Mouse (Mus musculus) spleen, adult 2 months (tissue): ENCODE measurements around the gene Got1. TPM values are rescaled to one million over a fixed set of nuclear protein-coding genes. Genes with fewer than 3 reads are reported as not detected.

ENCODE experiments used
- DNase-seq, 2 experiments: peaks; one replicate each; pipeline versions ENCODE4 v3.0.0 to v3.0.0-alpha.2; 2012 to 2021; ENCODE audit warnings: low spot score in 2 of 2, low read depth in 1 of 2
- H3K27ac ChIP-seq: fragments of 200-500 bp; 2 replicates; pipeline ENCODE4 v1.5.1; 2012; ENCODE audit warnings: low read length, inconsistent platforms; ENCODE audit not compliant: insufficient read depth
- H3K27me3 ChIP-seq: fragments of 200-500 bp; 2 replicates; pipeline ENCODE4 v1.6.1; 2012; ENCODE audit warnings: mild to moderate bottlenecking, moderate library complexity, low read length, inconsistent platforms; ENCODE audit not compliant: control insufficient read depth, insufficient read depth
- H3K36me3 ChIP-seq: fragments of 200-500 bp; 2 replicates; pipeline ENCODE4 v1.6.1; 2012; ENCODE audit warnings: mild to moderate bottlenecking, low read length, inconsistent platforms; ENCODE audit not compliant: control insufficient read depth, insufficient read depth
- H3K4me1 ChIP-seq: fragments of 200-500 bp; 2 replicates; pipeline ENCODE4 v1.6.1; 2011; ENCODE audit warnings: inconsistent platforms; ENCODE audit not compliant: control insufficient read depth, insufficient read depth, insufficient read length
- H3K4me3 ChIP-seq: fragments of 200-500 bp; 2 replicates; pipeline ENCODE4 v1.5.1; 2011; ENCODE audit warnings: mild to moderate bottlenecking, inconsistent platforms; ENCODE audit not compliant: insufficient read depth, insufficient read length; ENCODE audit errors: extremely low read depth
- CTCF ChIP-seq: fragments of 200-500 bp; IDR thresholded peaks from 2 replicates; pipeline ENCODE4 v1.5.1; 2011; ENCODE audit warnings: mild to moderate bottlenecking, inconsistent platforms; ENCODE audit not compliant: insufficient read depth, insufficient read length, insufficient replicate concordance; ENCODE audit errors: extremely low read depth
- POLR2A ChIP-seq: fragments of 200-500 bp; IDR thresholded peaks from 2 replicates; pipeline ENCODE4 v1.6.1; 2011; ENCODE audit warnings: low read depth, low read length, inconsistent platforms
- WGBS: fragments of 180-500 bp; shearing (Covaris S2); methylation state at CpG from one replicate; pipeline ENCODE4 v1.1.7; 2018; 5-methylcytosine and 5-hydroxymethylcytosine counted together
- polyA plus RNA-seq: library from polyadenylated mRNA; depleted of rRNA; stranded (reverse); fragments of >200 nt; gene quantifications from 2 replicates; pipeline ENCODE4 v1.2.3, GENCODE M21; 2012

Gene Got1
- polyA plus RNA-seq, 1 experiment = 14.0 TPM

DNA sequence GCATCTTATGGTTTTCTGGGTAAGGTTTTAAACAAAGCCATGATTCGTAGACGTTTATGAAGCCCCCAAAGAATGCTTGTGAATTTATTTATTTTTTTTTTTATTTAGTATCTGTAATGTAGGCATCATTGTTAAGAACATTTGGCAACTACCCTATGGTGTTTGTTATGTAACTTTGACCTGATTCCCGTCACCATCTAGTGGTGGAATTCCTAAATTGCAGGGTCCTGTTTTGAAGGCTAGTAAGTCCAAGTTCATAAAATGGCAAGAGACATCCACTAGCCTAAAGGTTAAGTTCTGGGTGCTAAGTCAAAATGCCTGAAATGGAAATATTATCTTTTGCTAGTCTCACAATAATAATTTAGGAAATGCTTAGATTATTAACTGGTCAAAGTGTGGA lies 37.0 kb downstream of the Got1 start:
- H3K4me1 ChIP-seq = no peaks in the 10 kb centered on the region
- TF ChIP-seq CTCF (no peak), POLR2A (no peak)
- no peak overlapping the region for H3K27ac ChIP-seq
- H3K27me3 ChIP-seq = no peaks in the 10 kb centered on the region
- H3K4me3 ChIP-seq = no peak overlapping the region
- DNase-seq = no peak
- WGBS = 43% methylated on average over 3 of the region's 3 CpGs
- no peaks in the 10 kb centered on the region for H3K36me3 ChIP-seq

DNA sequence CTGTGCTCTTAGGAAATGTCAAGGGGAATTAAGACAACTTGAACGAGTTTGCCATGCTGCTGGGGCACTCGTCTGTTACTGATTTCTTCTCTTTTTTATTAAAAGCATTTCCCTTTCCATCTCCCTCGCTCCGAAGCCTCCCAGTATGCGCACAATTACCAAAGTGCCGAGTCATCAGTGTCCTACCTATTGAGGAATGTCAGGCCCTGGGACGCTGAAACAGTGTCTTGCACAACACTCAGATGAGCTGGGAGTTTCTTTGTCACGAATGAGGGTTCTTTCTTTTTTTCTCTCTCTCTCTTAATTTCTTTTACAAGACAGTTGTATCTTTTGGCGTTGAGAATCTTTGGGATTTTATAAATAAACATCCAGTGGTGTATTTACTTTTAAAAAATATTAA lies 43.9 kb downstream of the Got1 start:
- TF ChIP-seq CTCF (no peak), POLR2A (no peak)
- 79% methylated on average over 9 of the region's 9 CpGs for WGBS
- Histone ChIP-seq H3K4me1 (no peaks in the 10 kb centered on the region), H3K27ac (no peak overlapping the region), H3K4me3 (no peak overlapping the region), H3K27me3 (no peaks in the 10 kb centered on the region), H3K36me3 (no peaks in the 10 kb centered on the region)
- no peak for DNase-seq

DNA sequence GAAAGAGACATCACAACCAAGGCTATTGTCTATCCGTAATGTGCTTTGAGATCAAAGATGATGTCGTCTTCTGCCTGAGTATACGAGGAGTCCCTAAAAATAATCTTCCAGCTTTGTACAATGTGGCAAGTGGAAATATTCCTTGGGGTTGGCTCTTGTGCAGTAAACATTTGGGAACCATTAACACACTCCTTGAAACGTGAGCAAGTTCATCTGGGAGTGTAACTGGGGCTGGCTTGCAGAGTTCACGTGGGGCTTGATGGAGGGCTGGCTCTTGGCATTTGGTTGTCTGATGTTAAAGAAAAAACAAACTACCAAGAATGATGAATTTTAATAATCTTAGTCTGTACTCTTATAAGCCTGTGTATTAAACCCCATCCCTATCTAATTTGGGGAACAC lies 45.0 kb downstream of the Got1 start:
- Histone ChIP-seq H3K4me3 (no peak overlapping the region), H3K4me1 (no peaks in the 10 kb centered on the region), H3K36me3 (no peaks in the 10 kb centered on the region), H3K27me3 (no peaks in the 10 kb centered on the region), H3K27ac (no peak overlapping the region)
- WGBS = 93% methylated on average over 5 of the region's 5 CpGs
- TF ChIP-seq POLR2A = no peak
- no peak for TF ChIP-seq CTCF
- DNase-seq = no peak

DNA sequence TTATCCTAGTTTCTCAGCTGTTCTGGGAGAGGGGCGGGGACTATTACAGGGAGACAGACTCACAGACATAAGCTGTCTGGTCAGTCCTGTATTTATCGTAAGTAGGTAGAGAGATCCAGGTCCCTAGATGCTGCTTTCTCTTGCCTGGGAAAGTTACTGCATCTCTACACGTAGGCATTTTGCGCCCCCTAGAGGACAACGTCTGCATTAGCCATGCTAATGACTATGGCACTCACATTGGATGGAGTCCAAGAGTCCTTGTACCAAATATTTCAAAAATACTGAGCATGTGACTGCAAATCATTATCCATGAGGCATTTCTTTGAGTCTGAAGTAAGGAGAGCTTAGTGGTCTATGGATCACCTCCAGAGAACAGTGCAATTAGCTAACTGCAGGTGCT lies 45.5 kb downstream of the Got1 start:
- TF ChIP-seq POLR2A (no peak), CTCF (peak; percentile 41; the same call in 1 of the 2 replicates)
- Histone ChIP-seq H3K27me3 (no peaks in the 10 kb centered on the region), H3K4me1 (no peaks in the 10 kb centered on the region), H3K36me3 (no peaks in the 10 kb centered on the region), H3K4me3 (no peak overlapping the region), H3K27ac (no peak overlapping the region)
- WGBS = 23% methylated on average over 5 of the region's 5 CpGs
- peak in 1 of 2 experiments; percentile 31 for DNase-seq

DNA sequence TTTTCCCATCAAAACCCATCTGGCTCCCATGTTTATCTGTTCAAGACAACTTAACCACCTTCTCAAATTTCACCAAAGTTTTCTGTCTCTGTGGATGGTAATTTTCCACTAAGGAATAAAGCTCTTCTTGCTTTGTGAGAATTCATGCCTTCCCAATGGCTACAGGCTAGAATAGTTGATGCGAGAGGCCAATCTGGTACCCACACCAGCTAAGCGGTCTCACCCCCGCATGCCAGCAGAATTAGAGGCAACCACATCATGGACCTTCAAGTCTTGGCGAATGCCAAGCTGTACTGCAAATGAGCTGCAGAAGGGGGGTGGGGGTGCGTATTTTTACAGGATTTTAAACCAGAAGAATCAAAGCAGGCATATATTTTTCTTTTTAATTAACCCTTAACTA lies 47.0 kb downstream of the Got1 start:
- no peaks in the 10 kb centered on the region for H3K27me3 ChIP-seq
- no peaks in the 10 kb centered on the region for H3K36me3 ChIP-seq
- WGBS = 87% methylated on average over 5 of the region's 5 CpGs
- no peak overlapping the region for H3K4me3 ChIP-seq
- no peaks in the 10 kb centered on the region for H3K4me1 ChIP-seq
- DNase-seq = no peak
- H3K27ac ChIP-seq = no peak overlapping the region
- TF ChIP-seq CTCF (no peak), POLR2A (no peak)

DNA sequence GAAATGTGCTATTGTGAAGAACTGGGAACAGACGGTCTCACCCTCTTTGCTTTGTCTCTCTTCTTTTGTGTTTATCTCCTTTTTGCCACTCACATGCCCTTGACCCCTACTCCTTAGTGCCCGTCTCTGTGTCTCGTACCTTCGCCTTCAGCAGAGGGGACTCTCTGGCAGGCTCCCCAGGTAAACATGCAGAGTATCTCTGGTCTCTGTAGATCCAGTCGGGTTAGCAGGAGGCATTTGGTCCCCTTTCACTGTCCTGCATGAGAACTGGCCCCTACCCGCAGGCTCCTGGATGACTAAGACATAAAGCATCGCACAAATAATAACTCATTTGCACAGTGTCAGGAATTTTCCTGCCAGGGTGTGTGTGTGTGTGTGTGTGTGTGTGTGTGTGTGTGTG lies 48.3 kb downstream of the Got1 start:
- Histone ChIP-seq H3K27me3 (no peaks in the 10 kb centered on the region), H3K27ac (no peak overlapping the region), H3K4me1 (no peaks in the 10 kb centered on the region), H3K4me3 (no peak overlapping the region), H3K36me3 (no peaks in the 10 kb centered on the region)
- DNase-seq = no peak
- 75% methylated on average over 7 of the region's 7 CpGs for WGBS
- TF ChIP-seq POLR2A = no peak
- TF ChIP-seq CTCF = no peak

DNA sequence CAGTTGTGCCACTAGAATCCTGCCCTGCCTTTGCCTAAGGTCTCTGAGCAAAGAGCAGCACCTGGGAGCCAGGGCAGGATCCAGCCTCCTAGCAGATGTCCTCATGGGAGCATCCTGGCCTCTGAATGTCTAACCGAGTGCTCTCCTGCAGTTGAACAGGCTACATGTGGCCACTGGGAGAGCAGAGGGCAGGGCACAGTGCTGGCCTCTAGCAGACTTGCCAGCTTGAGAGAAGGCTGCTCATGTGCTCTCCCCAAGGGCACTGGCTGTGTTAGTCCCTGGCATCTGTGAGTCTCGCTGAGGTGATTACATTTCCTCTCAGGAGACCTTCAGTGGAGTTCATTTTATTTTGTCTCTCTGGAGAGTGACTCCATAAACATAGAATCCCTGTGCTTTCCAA lies 48.8 kb downstream of the Got1 start:
- Histone ChIP-seq H3K36me3 (no peaks in the 10 kb centered on the region), H3K27ac (no peak overlapping the region), H3K4me1 (no peaks in the 10 kb centered on the region), H3K4me3 (no peak overlapping the region), H3K27me3 (no peaks in the 10 kb centered on the region)
- DNase-seq = no peak
- TF ChIP-seq CTCF (no peak), POLR2A (no peak)
- 53% methylated on average over 2 of the region's 2 CpGs for WGBS

DNA sequence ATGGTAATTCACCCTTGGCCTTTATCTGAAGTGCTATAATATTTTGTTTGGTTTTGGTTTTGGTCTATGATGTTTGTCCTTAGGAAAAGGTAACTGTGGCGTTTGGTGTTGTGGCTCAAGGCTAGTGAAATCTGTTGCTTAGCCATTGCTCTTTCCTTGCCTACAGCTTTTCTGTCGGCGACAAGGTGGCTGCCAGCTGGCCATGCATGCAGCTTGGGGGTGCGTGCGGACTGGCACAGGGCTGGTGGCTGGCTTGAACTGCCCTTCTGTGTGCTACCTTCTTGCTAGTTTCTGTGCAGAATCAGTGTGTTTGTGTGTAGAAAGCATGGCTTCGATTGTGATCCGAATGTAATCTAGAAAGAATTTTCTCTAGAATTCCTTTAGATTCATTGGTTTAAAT lies 51.6 kb downstream of the Got1 start:
- no peaks in the 10 kb centered on the region for H3K27me3 ChIP-seq
- WGBS = 92% methylated on average over 7 of the region's 7 CpGs
- H3K36me3 ChIP-seq = no peaks in the 10 kb centered on the region
- no peaks in the 10 kb centered on the region for H3K4me1 ChIP-seq
- TF ChIP-seq POLR2A (no peak), CTCF (no peak)
- no peak overlapping the region for H3K4me3 ChIP-seq
- no peak for DNase-seq
- no peak overlapping the region for H3K27ac ChIP-seq
